Mouse (Mus musculus): Measurements from ENCODE around the gene Cct5. TPM values are rescaled to one million over a fixed set of nuclear protein-coding genes. Genes with fewer than 3 reads are reported as not detected.

Gene Cct5
- polyA plus RNA-seq, 1 experiment, result 293 TPM

DNA sequence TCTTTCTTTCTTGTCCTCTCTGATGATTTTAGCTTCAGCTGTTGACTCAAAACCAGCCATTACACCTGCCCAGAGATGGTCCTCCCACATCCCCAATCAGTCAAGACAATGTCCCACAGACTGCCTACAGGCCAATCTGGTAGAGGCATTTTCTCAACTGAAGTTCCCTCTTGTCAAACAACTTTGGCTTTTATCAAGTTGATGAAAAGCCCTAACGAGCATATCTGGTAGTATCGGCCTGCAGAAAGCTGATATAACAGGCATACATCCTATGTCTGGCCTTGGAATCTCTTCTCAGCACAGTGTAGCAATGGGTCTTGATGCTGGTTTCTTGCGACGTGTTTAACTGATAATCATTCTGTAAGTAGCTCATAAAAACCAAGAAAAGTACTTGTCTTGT, 28.3 kb downstream of the Cct5 start:
- TF ChIP-seq POLR2A (IDR thresholded peaks at IDR 0.05; ENCODE audit: insufficient read depth, low read depth, low read length), result no peak
- no peak for TF ChIP-seq CTCF (IDR thresholded peaks at IDR 0.05; ENCODE audit: insufficient read depth, low read depth, low read length)
- Histone ChIP-seq H3K4me3 (ENCODE audit: insufficient read depth, low read depth, low read length) (no peak overlapping the region), H3K27ac (ENCODE audit: insufficient read depth, low read depth, low read length) (no peak overlapping the region), H3K4me1 (ENCODE audit: control insufficient read depth, insufficient read depth, low read length) (peaks cover 7% of the 10 kb centered on the region)
- 90% methylated on average over 4 of the region's 4 CpGs for WGBS

DNA sequence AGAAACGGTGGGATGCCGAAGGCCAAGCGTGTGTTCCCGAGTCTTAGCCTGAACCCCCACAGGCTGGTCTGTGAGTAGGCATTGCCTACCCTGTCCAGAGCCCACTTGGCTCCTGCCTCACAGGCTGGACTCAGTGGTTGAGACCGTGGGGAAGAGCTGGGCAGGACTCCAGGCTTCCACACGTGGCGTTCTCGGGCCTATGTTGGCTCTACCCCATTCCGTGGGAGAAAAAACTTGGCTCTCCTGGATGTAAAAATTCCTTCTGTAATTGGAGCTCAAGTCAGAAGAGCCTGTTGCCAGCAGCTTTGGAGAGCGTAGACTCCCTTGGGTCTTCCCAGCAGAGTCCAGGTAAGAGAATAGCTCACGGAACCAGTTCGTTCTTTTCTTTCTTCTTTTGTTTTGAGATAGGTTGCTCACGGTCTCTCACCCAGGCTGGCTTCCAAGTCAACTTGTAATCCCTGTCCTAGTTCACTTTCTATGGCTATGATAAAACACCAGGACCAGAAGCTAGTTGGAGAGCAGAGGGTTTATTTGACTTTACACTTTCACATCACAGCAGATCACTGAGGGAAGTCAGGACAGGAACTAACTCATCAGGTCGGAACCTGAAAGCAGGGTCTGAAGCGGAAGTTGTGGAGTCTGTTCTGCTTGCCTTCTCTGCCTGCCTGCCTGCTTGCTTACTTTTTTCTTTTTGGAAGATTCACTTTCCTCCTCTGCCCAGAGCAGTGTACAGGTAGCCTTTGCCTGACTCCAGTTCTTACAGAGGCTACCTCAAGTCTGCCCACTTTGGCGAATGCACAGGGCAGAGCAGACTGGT, 29.5 kb downstream of the Cct5 start:
- 76% methylated on average over 16 of the region's 16 CpGs for WGBS
- no peak for TF ChIP-seq CTCF (IDR thresholded peaks at IDR 0.05; ENCODE audit: insufficient read depth, low read depth, low read length)
- TF ChIP-seq POLR2A (IDR thresholded peaks at IDR 0.05; ENCODE audit: insufficient read depth, low read depth, low read length), result no peak
- Histone ChIP-seq H3K27ac (ENCODE audit: insufficient read depth, low read depth, low read length) (no peak overlapping the region), H3K4me3 (ENCODE audit: insufficient read depth, low read depth, low read length) (no peak overlapping the region), H3K4me1 (ENCODE audit: control insufficient read depth, insufficient read depth, low read length) (peaks cover 7% of the 10 kb centered on the region)

DNA sequence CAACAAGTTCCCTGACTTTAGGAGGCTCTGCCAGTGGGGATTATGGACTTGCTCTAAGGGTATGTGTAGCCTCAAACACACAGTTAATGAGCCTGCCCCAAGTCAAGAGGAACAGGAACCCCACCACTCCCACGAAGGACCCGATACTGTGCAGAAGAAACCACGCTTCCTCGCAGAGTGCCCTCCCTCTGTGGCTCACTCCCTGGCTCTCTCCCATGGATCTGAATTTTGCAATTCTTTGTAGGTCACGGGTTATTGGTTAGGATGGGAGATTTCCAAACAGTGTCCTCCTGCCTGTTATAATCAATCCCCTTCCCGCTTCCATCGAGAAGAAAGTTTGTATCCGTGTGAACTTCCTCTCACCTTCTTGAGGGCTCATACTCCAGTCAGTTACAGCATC, 30.6 kb downstream of the Cct5 start:
- no peak for TF ChIP-seq POLR2A (IDR thresholded peaks at IDR 0.05; ENCODE audit: insufficient read depth, low read depth, low read length)
- no peak for TF ChIP-seq CTCF (IDR thresholded peaks at IDR 0.05; ENCODE audit: insufficient read depth, low read depth, low read length)
- H3K4me1 ChIP-seq (ENCODE audit: control insufficient read depth, insufficient read depth, low read length), result peaks cover 9% of the 10 kb centered on the region
- no peak overlapping the region for H3K27ac ChIP-seq (ENCODE audit: insufficient read depth, low read depth, low read length)
- 93% methylated on average over 8 of the region's 8 CpGs for WGBS
- no peak overlapping the region for H3K4me3 ChIP-seq (ENCODE audit: insufficient read depth, low read depth, low read length)

DNA sequence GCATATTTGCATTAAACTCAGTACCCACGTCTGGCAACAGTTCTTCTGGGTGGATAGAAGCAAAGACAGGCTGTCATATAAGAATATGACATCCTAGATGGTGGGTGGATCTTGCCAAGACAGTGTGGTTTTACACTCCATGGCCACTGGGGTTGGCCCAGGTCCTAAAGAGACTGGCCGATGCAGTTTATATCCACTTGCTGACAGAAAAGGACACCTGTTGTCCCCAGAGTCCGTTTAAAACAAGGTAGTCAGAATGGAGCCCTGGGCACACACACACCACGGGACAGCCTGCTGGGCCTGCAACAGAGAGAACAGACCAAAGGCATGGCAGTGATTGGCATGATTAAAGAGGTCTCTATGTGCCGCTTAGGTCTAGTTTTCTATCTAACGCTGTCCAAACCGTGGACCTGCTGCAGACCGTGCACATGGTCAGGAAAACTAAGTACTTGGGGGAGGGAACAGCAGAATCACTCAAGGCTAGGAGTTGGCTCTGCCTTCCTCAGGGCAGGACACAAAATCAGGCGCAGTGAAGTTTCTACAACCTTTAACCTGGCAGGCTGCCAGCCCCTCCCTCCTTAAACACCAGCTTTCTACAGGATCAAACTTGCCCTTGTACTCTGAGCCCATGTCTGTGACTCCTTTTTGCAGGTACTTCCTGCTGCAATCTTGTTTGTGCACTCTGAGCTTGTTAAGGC, 32.1 kb downstream of the Cct5 start:
- no peak for TF ChIP-seq CTCF (IDR thresholded peaks at IDR 0.05; ENCODE audit: insufficient read depth, low read depth, low read length)
- no peak for TF ChIP-seq POLR2A (IDR thresholded peaks at IDR 0.05; ENCODE audit: insufficient read depth, low read depth, low read length)
- no peak overlapping the region for H3K4me3 ChIP-seq (ENCODE audit: insufficient read depth, low read depth, low read length)
- WGBS, result 47% methylated on average over 9 of the region's 9 CpGs
- no peak overlapping the region for H3K27ac ChIP-seq (ENCODE audit: insufficient read depth, low read depth, low read length)
- peaks cover 13% of the 10 kb centered on the region for H3K4me1 ChIP-seq (ENCODE audit: control insufficient read depth, insufficient read depth, low read length)

DNA sequence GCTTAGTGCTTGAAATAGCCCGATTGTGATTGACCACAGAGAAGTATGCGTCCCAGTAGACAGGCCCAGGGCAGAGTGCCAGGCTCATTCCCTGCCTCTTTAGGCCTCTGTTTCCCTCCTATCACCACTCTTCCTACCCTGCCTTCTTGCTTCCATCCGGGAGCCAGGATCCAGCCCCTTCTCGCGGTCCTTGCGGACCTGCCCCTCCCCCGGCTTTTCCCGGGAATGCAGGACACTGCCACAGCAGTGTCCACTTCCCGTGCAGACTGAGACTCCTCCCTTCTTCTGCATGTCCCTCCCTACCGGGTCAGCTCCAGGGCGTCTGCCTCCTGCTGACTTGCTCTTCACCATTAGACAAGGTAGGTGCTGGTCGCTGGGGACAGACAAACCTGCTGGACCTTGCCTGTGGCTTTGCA, 33.0 kb downstream of the Cct5 start:
- Histone ChIP-seq H3K4me3 (ENCODE audit: insufficient read depth, low read depth, low read length) (no peak overlapping the region), H3K27ac (ENCODE audit: insufficient read depth, low read depth, low read length) (no peak overlapping the region), H3K4me1 (ENCODE audit: control insufficient read depth, insufficient read depth, low read length) (peaks cover 13% of the 10 kb centered on the region)
- TF ChIP-seq CTCF (IDR thresholded peaks at IDR 0.05; ENCODE audit: insufficient read depth, low read depth, low read length) (no peak), POLR2A (IDR thresholded peaks at IDR 0.05; ENCODE audit: insufficient read depth, low read depth, low read length) (no peak)
- WGBS, result 43% methylated on average over 12 of the region's 12 CpGs

DNA sequence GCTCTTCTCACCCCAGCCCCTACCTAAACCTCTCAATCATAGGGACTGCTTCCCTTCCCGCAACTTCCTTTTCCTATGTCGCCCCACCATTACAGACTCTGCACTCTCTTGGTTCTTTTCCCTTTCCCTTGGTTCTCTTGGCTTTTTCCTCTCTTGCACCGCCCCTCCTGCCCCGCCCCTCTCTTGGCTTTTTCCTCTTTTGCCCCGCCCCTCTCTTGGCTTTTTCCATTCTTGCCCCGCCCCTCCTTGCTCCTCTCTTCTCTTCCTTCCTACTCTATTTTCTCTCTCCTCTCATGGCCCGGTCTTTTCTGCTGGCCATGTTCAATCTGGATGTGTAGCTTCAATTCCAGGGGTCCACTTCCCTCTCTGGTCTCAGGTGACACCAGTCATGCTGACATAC, 34.2 kb downstream of the Cct5 start:
- TF ChIP-seq POLR2A (IDR thresholded peaks at IDR 0.05; ENCODE audit: insufficient read depth, low read depth, low read length) (no peak), CTCF (IDR thresholded peaks at IDR 0.05; ENCODE audit: insufficient read depth, low read depth, low read length) (no peak)
- no peak overlapping the region for H3K27ac ChIP-seq (ENCODE audit: insufficient read depth, low read depth, low read length)
- H3K4me1 ChIP-seq (ENCODE audit: control insufficient read depth, insufficient read depth, low read length), result peaks cover 13% of the 10 kb centered on the region
- 80% methylated on average over 7 of the region's 7 CpGs for WGBS
- H3K4me3 ChIP-seq (ENCODE audit: insufficient read depth, low read depth, low read length), result no peak overlapping the region

DNA sequence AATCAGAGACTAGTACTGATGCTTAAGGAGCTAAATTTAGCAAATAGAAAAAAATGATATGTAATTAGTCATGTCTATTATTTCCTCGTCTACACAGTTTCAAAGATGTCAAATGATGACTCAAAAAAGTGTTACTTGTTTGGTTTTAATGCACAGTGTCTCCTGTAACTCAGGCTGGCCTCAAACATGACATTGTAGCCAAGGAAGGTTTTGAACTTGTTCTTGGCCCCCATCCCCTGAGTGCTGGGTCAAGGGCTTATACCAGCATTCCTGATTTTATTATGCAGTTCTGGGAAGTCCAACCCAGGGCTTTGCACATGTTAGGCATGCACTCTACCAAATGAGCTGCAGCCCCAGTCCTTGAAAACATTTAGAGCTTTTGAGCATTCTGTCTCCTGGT, 35.8 kb downstream of the Cct5 start:
- no peak overlapping the region for H3K27ac ChIP-seq (ENCODE audit: insufficient read depth, low read depth, low read length)
- no peak overlapping the region for H3K4me3 ChIP-seq (ENCODE audit: insufficient read depth, low read depth, low read length)
- 40% methylated on average over 1 of the region's 1 CpGs for WGBS
- no peak for TF ChIP-seq CTCF (IDR thresholded peaks at IDR 0.05; ENCODE audit: insufficient read depth, low read depth, low read length)
- no peak for TF ChIP-seq POLR2A (IDR thresholded peaks at IDR 0.05; ENCODE audit: insufficient read depth, low read depth, low read length)
- peaks cover 9% of the 10 kb centered on the region for H3K4me1 ChIP-seq (ENCODE audit: control insufficient read depth, insufficient read depth, low read length)

DNA sequence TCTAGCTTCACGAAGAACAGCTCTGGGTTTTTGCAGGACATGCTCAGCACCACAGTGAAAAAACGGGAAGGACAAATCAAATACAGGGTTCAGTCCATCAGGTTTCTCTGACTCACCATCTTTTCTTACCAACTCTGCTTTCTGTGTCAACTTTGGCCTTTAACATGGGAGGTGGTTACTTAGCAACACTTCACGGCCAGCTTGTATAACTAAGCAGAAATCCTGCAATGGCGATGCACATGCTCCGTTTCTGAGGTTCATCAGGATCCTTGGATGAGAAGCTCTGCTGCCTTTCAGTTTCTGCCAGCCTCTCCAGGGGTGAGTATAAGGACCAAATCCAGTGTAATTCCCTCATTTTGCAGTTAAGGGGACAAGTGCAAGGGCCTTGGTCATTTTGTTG, 36.4 kb downstream of the Cct5 start, which contains the start of gene Cmbl:
Cmbl (plus strand) TSS at position 206 of the 400 bp plus-strand sequence.
- Histone ChIP-seq H3K4me3 (ENCODE audit: insufficient read depth, low read depth, low read length) (0 out of 2 replicates have a peak within 1 kb of the TSS, but pooled peaks have one; percentile 13), H3K4me1 (ENCODE audit: control insufficient read depth, insufficient read depth, low read length) (peaks cover 9% of the 10 kb centered on the region), H3K27ac (ENCODE audit: insufficient read depth, low read depth, low read length) (0 out of 2 replicates have a peak within 1 kb of the TSS, but pooled peaks have one; percentile 36)
- WGBS, result 37% methylated on average over 5 of the region's 5 CpGs
- TF ChIP-seq CTCF (IDR thresholded peaks at IDR 0.05; ENCODE audit: insufficient read depth, low read depth, low read length) (no peak), POLR2A (IDR thresholded peaks at IDR 0.05; ENCODE audit: insufficient read depth, low read depth, low read length) (no peak)

All from olfactory bulb, adult 2 months (tissue).